Mouse (Mus musculus) kidney, postnatal 0 days (tissue): ENCODE results near the gene LTO1. TPM values are rescaled to one million over a fixed set of nuclear protein-coding genes. Genes with fewer than 3 reads are reported as not detected.

ENCODE experiments used
- ATAC-seq: fragments of 200-750 bp; cut with Nextera tagmentation; replicated peaks from 2 replicates; pipeline ENCODE4 v1.8.0; 2017; ENCODE audit warnings: low read depth, moderate number of reproducible peaks, moderate TSS enrichment, moderate library complexity; ENCODE audit not compliant: low FRiP score
- DNase-seq: peaks from one replicate; pipeline ENCODE4 v3.0.0-alpha.2; 2016; ENCODE audit warnings: low spot score
- H3K27ac ChIP-seq: fragments of 300-500 bp; sonication (generic); 2 replicates; pipeline ENCODE4 v1.5.1; 2014; ENCODE audit warnings: mild to moderate bottlenecking
- H3K27me3 ChIP-seq: fragments of 300-500 bp; sonication (generic); 2 replicates; pipeline ENCODE4 v1.6.1; 2014; ENCODE audit warnings: low read length, mixed read lengths; ENCODE audit not compliant: insufficient read depth
- H3K36me3 ChIP-seq: fragments of 300-500 bp; sonication (generic); 2 replicates; pipeline ENCODE4 v1.6.1; 2014; ENCODE audit warnings: low read length, mixed read lengths; ENCODE audit not compliant: insufficient read depth
- H3K4me1 ChIP-seq: fragments of 300-500 bp; sonication (generic); replicated peaks from 2 replicates; pipeline ENCODE4 v1.6.1; 2014; ENCODE audit warnings: antibody characterized with exemption, low read length, mixed read lengths; ENCODE audit not compliant: insufficient read depth
- H3K4me2 ChIP-seq: fragments of 300-500 bp; sonication (generic); 2 replicates; pipeline ENCODE4 v1.6.1; 2014; ENCODE audit warnings: mild to moderate bottlenecking, low read length, moderate library complexity, mixed read lengths
- H3K4me3 ChIP-seq: fragments of 300-500 bp; sonication (generic); replicated peaks from 2 replicates; pipeline ENCODE4 v1.5.1; 2014; ENCODE audit warnings: low read depth, low read length
- H3K9ac ChIP-seq: fragments of 300-500 bp; sonication (generic); 2 replicates; pipeline ENCODE4 v1.6.1; 2014; ENCODE audit warnings: low read depth, low read length
- H3K9me3 ChIP-seq: fragments of 300-500 bp; sonication (generic); replicated peaks from 2 replicates; pipeline ENCODE4 v1.6.1; 2016; ENCODE audit warnings: low read length, inconsistent platforms, mixed read lengths
- CTCF ChIP-seq: IDR thresholded peaks from 2 replicates; pipeline ENCODE4 v1.5.1; 2016; ENCODE audit warnings: antibody characterized with exemption, low read depth, mild to moderate bottlenecking, moderate library complexity
- WGBS: fragments of 180-500 bp; shearing (Covaris S2); extraction: QIAGEN DNeasy Blood & Tissue Kit; methylation state at CpG from one replicate; pipeline ENCODE4 v1.1.7; 2014; 5-methylcytosine and 5-hydroxymethylcytosine counted together
- polyA plus RNA-seq: library from polyadenylated mRNA; unstranded; fragments of >200 nt; fragmentation: Nextera tagmentation; extraction: Ambion mirVana; gene quantifications from 2 replicates; pipeline ENCODE4 v1.2.1, GENCODE M21; 2015

LTO1 gene
- polyA plus RNA-seq, 1 experiment from 2014 or later = 22.4 TPM

GRCm38 (mm10) chr7:144892322-144892721 is 22.6 kb upstream of the LTO1 start:
- Histone ChIP-seq H3K27me3 (peaks cover 28% of the 10 kb centered on the region), H3K4me3 (no peak overlapping the region), H3K9me3 (no peaks in the 10 kb centered on the region), H3K9ac (no peak overlapping the region), H3K4me1 (peaks cover 13% of the 10 kb centered on the region; the same call in 1 of the 2 replicates), H3K27ac (no peak overlapping the region), H3K4me2 (no peak overlapping the region), H3K36me3 (no peaks in the 10 kb centered on the region)
- TF ChIP-seq CTCF = no peak
- ATAC-seq (no peak), DNase-seq (no peak)
- 40% methylated on average over 6 of the region's 6 CpGs for WGBS

- Histone ChIP-seq H3K4me2 (no peak overlapping the region), H3K27ac (no peak overlapping the region), H3K4me3 (no peak overlapping the region), H3K9ac (no peak overlapping the region), H3K36me3 (no peaks in the 10 kb centered on the region), H3K4me1 (peaks cover 13% of the 10 kb centered on the region; the same call in 1 of the 2 replicates), H3K9me3 (no peaks in the 10 kb centered on the region), H3K27me3 (peaks cover 40% of the 10 kb centered on the region)
- TF ChIP-seq CTCF = peak; percentile 60; the same call in 1 of the 2 replicates
- peak; percentile 70 for DNase-seq
- ATAC-seq = no peak
- WGBS = 5% methylated on average over 5 of the region's 5 CpGs
Measured at GRCm38 (mm10) chr7:144894191-144894590, 20.7 kb upstream of the LTO1 start.

- no peak for DNase-seq
- no peaks in the 10 kb centered on the region for H3K9me3 ChIP-seq
- H3K36me3 ChIP-seq = no peaks in the 10 kb centered on the region
- TF ChIP-seq CTCF = no peak
- H3K4me2 ChIP-seq = peak overlapping the region; percentile 85
- H3K27me3 ChIP-seq = peaks cover 40% of the 10 kb centered on the region
- ATAC-seq = no peak
- WGBS = 5% methylated on average over 4 of the region's 4 CpGs
- no peak overlapping the region for H3K27ac ChIP-seq
- peak overlapping the region; percentile 36 for H3K4me3 ChIP-seq
- H3K4me1 ChIP-seq = peaks cover 13% of the 10 kb centered on the region; the same call in 1 of the 2 replicates
- H3K9ac ChIP-seq = no peak overlapping the region
Measured at GRCm38 (mm10) chr7:144894706-144895105, 20.2 kb upstream of the LTO1 start.

GRCm38 (mm10) chr7:144895305-144896111 is 19.4 kb upstream of the LTO1 start:
- Histone ChIP-seq H3K4me2 (peak overlapping the region; percentile 85), H3K9me3 (no peaks in the 10 kb centered on the region), H3K27me3 (peaks cover 40% of the 10 kb centered on the region), H3K27ac (no peak overlapping the region), H3K4me1 (peaks cover 13% of the 10 kb centered on the region; the same call in 1 of the 2 replicates), H3K36me3 (no peaks in the 10 kb centered on the region), H3K4me3 (peak overlapping the region; percentile 36), H3K9ac (no peak overlapping the region)
- TF ChIP-seq CTCF = peak; percentile 84
- DNase-seq = peak; percentile 85
- peak; percentile 62; the same call in 1 of the 2 replicates for ATAC-seq
- WGBS = 1% methylated on average over 37 of the region's 37 CpGs

- H3K4me2 ChIP-seq = peak within 1 kb of the TSS; percentile 85
- H3K27me3 ChIP-seq = peaks cover 40% of the 10 kb centered on the region
- under 1% methylated on average over 65 of the region's 65 CpGs for WGBS
Measured at GRCm38 (mm10) chr7:144896294-144897218, 18.3 kb upstream of the LTO1 start, which contains the start of gene Fgf15. TSS of gene Fgf15 (plus strand) at chr7:144896531.

GRCm38 (mm10) chr7:144898506-144898905 is 16.4 kb upstream of the LTO1 start:
- Histone ChIP-seq H3K36me3 (no peaks in the 10 kb centered on the region), H3K4me2 (no peak overlapping the region), H3K9ac (no peak overlapping the region), H3K4me3 (no peak overlapping the region), H3K27me3 (peaks cover 40% of the 10 kb centered on the region), H3K4me1 (peaks cover 13% of the 10 kb centered on the region; the same call in 1 of the 2 replicates), H3K27ac (no peak overlapping the region), H3K9me3 (no peaks in the 10 kb centered on the region)
- 69% methylated on average over 6 of the region's 6 CpGs for WGBS
- DNase-seq (no peak), ATAC-seq (no peak)
- no peak for TF ChIP-seq CTCF

More at GRCm38 (mm10) chr7:144896294-144897218, 18.3 kb upstream of the LTO1 start, which contains the start of gene Fgf15:
- H3K9ac ChIP-seq = no peak within 1 kb of the TSS
- H3K9me3 ChIP-seq = no peaks in the 10 kb centered on the region
- H3K4me1 ChIP-seq = peaks cover 13% of the 10 kb centered on the region; the same call in 1 of the 2 replicates
- DNase-seq (no peak), ATAC-seq (peak; percentile 14; the same call in 1 of the 2 replicates)
- H3K36me3 ChIP-seq = no peaks in the 10 kb centered on the region
- no peak within 1 kb of the TSS for H3K27ac ChIP-seq
- no peak for TF ChIP-seq CTCF
- H3K4me3 ChIP-seq = peak within 1 kb of the TSS; percentile 36
